Comparison of ENCODE assay signal across 19 mouse cellular contexts in the genomic region with DNA sequence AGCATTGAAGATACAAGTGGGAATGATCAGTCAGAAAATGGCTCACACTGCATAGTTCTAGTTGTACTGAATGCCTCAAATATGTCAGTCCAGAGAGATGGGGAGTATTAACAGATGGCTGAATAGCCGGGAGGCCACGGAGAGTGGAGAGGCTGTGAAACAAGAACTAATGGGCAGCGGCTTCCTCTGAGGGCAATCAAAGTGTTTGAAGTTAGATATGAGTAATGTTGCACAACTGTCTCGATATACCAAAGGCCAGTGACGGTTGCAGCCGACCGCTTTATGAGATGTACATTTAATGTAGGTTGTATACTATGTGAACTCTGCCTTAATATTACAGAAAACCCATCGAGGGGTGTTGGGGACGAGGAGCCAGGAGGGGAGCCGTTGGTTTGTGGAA.
"Had no signal": no experiment of that assay in that cellular context is flagged by ENCODE, and none has a peak within 500 bp of the region (broad histone marks: within the 10 kb centered on the region; RNA-seq: fewer than 3 reads in every experiment).

No protein-coding gene starts in this region.

- H3K4me2 ChIP-seq: kidney, embryonic 15.5 days; limb, embryonic 12.5 days; limb, embryonic 15.5 days; liver, embryonic 12.5 days; liver, embryonic 15.5 days; midbrain, embryonic 11.5 days; stomach, embryonic 15.5 days had no signal

- H3K4me3 ChIP-seq: kidney, embryonic 15.5 days; limb, embryonic 12.5 days; limb, embryonic 15.5 days; liver, embryonic 12.5 days; liver, embryonic 15.5 days; stomach, embryonic 15.5 days had no signal

- DNase-seq: kidney, adult 8-10 months; kidney, postnatal 10 days; kidney, postnatal 36 days; left cerebral cortex, postnatal 4 days; lung, adult 2 months; midbrain, embryonic 14.5 days; right cerebral cortex, adult 18-20 months; right cerebral cortex, postnatal 14 days; right cerebral cortex, postnatal 4 days; thymus, adult 18-20 months; thymus, postnatal 36 days had no signal

- ATAC-seq: liver, embryonic 12.5 days had no signal

- H3K9me3 ChIP-seq: kidney, embryonic 15.5 days; limb, embryonic 12.5 days; limb, embryonic 15.5 days; liver, embryonic 12.5 days; liver, embryonic 15.5 days; stomach, embryonic 15.5 days had no signal

- H3K36me3 ChIP-seq: kidney, embryonic 15.5 days; limb, embryonic 12.5 days; limb, embryonic 15.5 days; liver, embryonic 12.5 days; liver, embryonic 15.5 days; stomach, embryonic 15.5 days had no signal

- H3K4me1 ChIP-seq: kidney, embryonic 15.5 days; liver, embryonic 12.5 days; liver, embryonic 15.5 days had no signal

- H3K9ac ChIP-seq: kidney, embryonic 15.5 days; limb, embryonic 12.5 days; limb, embryonic 15.5 days; liver, embryonic 12.5 days; liver, embryonic 15.5 days; stomach, embryonic 15.5 days had no signal

- H3K27me3 ChIP-seq: kidney, embryonic 15.5 days; limb, embryonic 15.5 days; liver, embryonic 12.5 days; liver, embryonic 15.5 days; stomach, embryonic 15.5 days had no signal

- H3K27ac ChIP-seq: kidney, embryonic 15.5 days; limb, embryonic 12.5 days; limb, embryonic 15.5 days; liver, embryonic 12.5 days; liver, embryonic 15.5 days; macrophage had no signal
